Mouse (Mus musculus) CH12.LX (cell line): ENCODE data around the gene Erf. TPM values are rescaled to one million over a fixed set of nuclear protein-coding genes. Genes with fewer than 3 reads are reported as not detected.
A peak's percentile ranks its signal among the peaks of the same experiment; 100 is the strongest.

Experiments used
- DNase-seq: peaks from one replicate; pipeline ENCODE4 v3.0.0-alpha.2; 2013; ENCODE audit errors: extremely low read depth
- H3K27ac ChIP-seq: 2 replicates; pipeline ENCODE4 v1.5.1; 2012; ENCODE audit warnings: low read depth, mild to moderate bottlenecking, control low read depth, moderate library complexity; ENCODE audit not compliant: insufficient read depth
- H3K27me3 ChIP-seq: replicated peaks from 2 replicates; pipeline ENCODE3; 2012; ENCODE audit warnings: inconsistent platforms
- H3K36me3 ChIP-seq, 2 experiments: replicated peaks in 1 of 2; 2 replicates each; pipeline versions ENCODE3 to v1.6.1; 2012; ENCODE audit warnings: inconsistent platforms in 1 of 2, low read length in 1 of 2, mild to moderate bottlenecking in 1 of 2, mixed read lengths in 1 of 2, moderate library complexity in 1 of 2; ENCODE audit not compliant: control insufficient read depth in 1 of 2, insufficient read depth in 1 of 2
- H3K4me1 ChIP-seq, 2 experiments: 2 replicates each; pipeline ENCODE4 v1.6.1; 2012; ENCODE audit warnings: inconsistent platforms in 1 of 2, moderate library complexity in 1 of 2; ENCODE audit not compliant: insufficient read depth in 2 of 2, control insufficient read depth in 1 of 2
- H3K4me2 ChIP-seq: 2 replicates; pipeline ENCODE4 v1.6.1; 2012; ENCODE audit warnings: low read depth, mild to moderate bottlenecking, control low read depth; ENCODE audit not compliant: poor library complexity, insufficient read depth, severe bottlenecking
- H3K4me3 ChIP-seq, 3 experiments: fragments of 150-350 bp in 1 of 3; sonication (generic) in 1 of 3; replicated peaks in 1 of 3; 2 replicates each; pipeline versions ENCODE3 to v1.5.1; 2011 to 2012; ENCODE audit warnings: low read depth in 2 of 3, low read length in 2 of 3, mild to moderate bottlenecking in 2 of 3, moderate library complexity in 2 of 3, control low read depth in 1 of 3, improper control_type of control experiment in 1 of 3, inconsistent platforms in 1 of 3, mixed read lengths in 1 of 3; ENCODE audit not compliant: poor library complexity in 1 of 3
- H3K79me2 ChIP-seq: replicated peaks from 2 replicates; pipeline ENCODE4 v1.6.1; 2012; ENCODE audit warnings: mild to moderate bottlenecking, moderate library complexity; ENCODE audit not compliant: control insufficient read depth, poor library complexity, insufficient read depth, severe bottlenecking; ENCODE audit errors: extremely low read depth
- H3K9ac ChIP-seq: 2 replicates; pipeline ENCODE4 v1.6.1; 2012; ENCODE audit warnings: low read depth, mild to moderate bottlenecking, control low read depth, moderate library complexity; ENCODE audit not compliant: insufficient read depth
- H3K9me3 ChIP-seq: replicated peaks from 2 replicates; pipeline ENCODE3; 2012; ENCODE audit warnings: low read length, inconsistent platforms, mixed read lengths
- CHD1 ChIP-seq: IDR thresholded peaks from 2 replicates; pipeline ENCODE4 v1.6.1; 2012; ENCODE audit warnings: low read depth, low read length, improper control_type of control experiment, inconsistent platforms
- CHD2 ChIP-seq: IDR thresholded peaks from 2 replicates; pipeline ENCODE4 v1.6.1; 2011; ENCODE audit warnings: low read length, improper control_type of control experiment
- CTCF ChIP-seq, 2 experiments: IDR thresholded peaks in 1 of 2; conservative IDR thresholded peaks in 1 of 2; 2 replicates each; pipeline ENCODE4 v1.5.1; 2011 to 2012; ENCODE audit warnings: low read depth in 2 of 2, low read length in 2 of 2, improper control_type of control experiment in 1 of 2, inconsistent platforms in 1 of 2, mild to moderate bottlenecking in 1 of 2, moderate library complexity in 1 of 2
- HCFC1 ChIP-seq: IDR thresholded peaks from 2 replicates; pipeline ENCODE4 v1.6.1; 2012; ENCODE audit warnings: low read depth, mild to moderate bottlenecking, inconsistent platforms, low read length, improper control_type of control experiment
- MAFK ChIP-seq: IDR thresholded peaks from 2 replicates; pipeline ENCODE4 v1.6.1; 2011; ENCODE audit warnings: low read length, improper control_type of control experiment; ENCODE audit not compliant: insufficient replicate concordance
- MAZ ChIP-seq: IDR thresholded peaks from 2 replicates; pipeline ENCODE4 v1.6.1; 2012; ENCODE audit warnings: low read depth, mild to moderate bottlenecking, inconsistent platforms, low read length, improper control_type of control experiment, moderate library complexity
- MXI1 ChIP-seq: IDR thresholded peaks from 2 replicates; pipeline ENCODE4 v1.6.1; 2011; ENCODE audit warnings: mild to moderate bottlenecking, low read depth, low read length, improper control_type of control experiment
- NELFE ChIP-seq: IDR thresholded peaks from 2 replicates; pipeline ENCODE4 v1.6.1; 2011; ENCODE audit warnings: low read depth, low read length, improper control_type of control experiment
- NRF1 ChIP-seq: IDR thresholded peaks from 2 replicates; pipeline ENCODE4 v1.6.1; 2014; ENCODE audit warnings: low read depth, mild to moderate bottlenecking, inconsistent platforms, low read length, improper control_type of control experiment, moderate library complexity
- PAX5 ChIP-seq: IDR thresholded peaks from 2 replicates; pipeline ENCODE4 v1.6.1; 2012; ENCODE audit warnings: low read length, inconsistent platforms, mixed read lengths
- POLR2A ChIP-seq: IDR thresholded peaks from 2 replicates; pipeline ENCODE4 v1.6.1; 2011; ENCODE audit warnings: low read depth, mild to moderate bottlenecking, improper control_type of control experiment, low read length
- POLR2AphosphoS2 ChIP-seq: IDR thresholded peaks from 2 replicates; pipeline ENCODE4 v1.6.1; 2011; ENCODE audit warnings: low read depth, low read length, improper control_type of control experiment
- RAD21 ChIP-seq: IDR thresholded peaks from 2 replicates; pipeline ENCODE4 v1.6.1; 2011; ENCODE audit warnings: low read depth, mild to moderate bottlenecking, low read length, improper control_type of control experiment, moderate library complexity
- RCOR1 ChIP-seq: conservative IDR thresholded peaks from 2 replicates; pipeline ENCODE4 v1.6.1; 2012; ENCODE audit warnings: low read depth, mild to moderate bottlenecking, inconsistent platforms, low read length, improper control_type of control experiment
- SIN3A ChIP-seq: IDR thresholded peaks from 2 replicates; pipeline ENCODE4 v1.6.1; 2012; ENCODE audit warnings: low read length, improper control_type of control experiment, inconsistent platforms
- TCF12 ChIP-seq: IDR thresholded peaks from 2 replicates; pipeline ENCODE4 v1.6.1; 2014; ENCODE audit warnings: low read depth, mild to moderate bottlenecking, inconsistent platforms, low read length, improper control_type of control experiment
- UBTF ChIP-seq: IDR thresholded peaks from 2 replicates; pipeline ENCODE4 v1.6.1; 2012; ENCODE audit warnings: low read depth, mild to moderate bottlenecking, inconsistent platforms, low read length, improper control_type of control experiment, moderate library complexity
- USF1 ChIP-seq: IDR thresholded peaks from 2 replicates; pipeline ENCODE4 v1.6.1; 2014; ENCODE audit warnings: low read depth, mild to moderate bottlenecking, inconsistent platforms, low read length, improper control_type of control experiment
- USF2 ChIP-seq: conservative IDR thresholded peaks from 2 replicates; pipeline ENCODE4 v1.6.1; 2011; ENCODE audit warnings: low read depth, low read length, improper control_type of control experiment
- ZNF384 ChIP-seq: IDR thresholded peaks from 2 replicates; pipeline ENCODE4 v1.6.1; 2012; ENCODE audit warnings: low read depth, low read length, improper control_type of control experiment, inconsistent platforms
- dilution Hi-C: fragments of 300-500 bp; cut with MboI; formaldehyde crosslinking; loops from 2 replicates; pipeline ENCODE4 v1.14.3; 2020; ENCODE audit warnings: low sequenced_read_pairs; ENCODE audit not compliant: extremely low pct_unique_long_range_greater_than_20kb, extremely low pct_ligation_motif_present
- in situ Hi-C: fragments of 300-500 bp; cut with MboI; formaldehyde crosslinking; loops from 3 replicates; pipeline ENCODE4 v1.14.3; 2019; ENCODE audit warnings: low sequenced_read_pairs, low pct_ligation_motif_present, low pct_unique_long_range_greater_than_20kb, mixed read lengths
- polyA plus RNA-seq: library from polyadenylated mRNA; unstranded; fragments of >175 nt; gene quantifications from 2 replicates; pipeline ENCODE4 v1.2.1, GENCODE M21; 2012; ENCODE audit warnings: low read depth; ENCODE audit not compliant: insufficient read length
- total RNA-seq, 2 experiments: library from RNA; depleted of rRNA; stranded (reverse); fragments of 300-350 nt in 1 of 2; fragments of >200 nt in 1 of 2; gene quantifications; 2 replicates each; pipeline ENCODE4 v1.2.3; 2012 to 2014

Gene Erf
- total and polyA plus RNA-seq, 3 experiments = 6.1 to 15.4 (median 13.2) TPM

DNA sequence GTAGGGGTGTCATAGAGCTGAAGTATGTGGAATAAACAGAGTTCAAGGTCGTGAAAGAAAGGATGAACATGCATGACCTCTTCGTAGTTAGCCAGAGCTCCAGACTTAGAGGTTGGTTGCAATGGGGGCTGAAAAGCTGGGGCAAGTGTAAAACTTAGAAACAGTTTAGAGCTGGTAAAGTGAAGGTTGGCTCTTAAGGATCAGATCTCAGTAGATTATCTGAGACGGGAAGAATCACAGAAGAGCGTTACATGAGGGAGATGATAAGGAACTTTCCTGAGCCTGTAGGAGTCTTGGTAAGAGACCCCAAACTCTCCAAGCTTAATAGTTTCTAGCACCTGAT, 27.4 kb upstream of the Erf start:
- peaks cover 9 to 33% of the 10 kb centered on the region in 2 experiments for H3K36me3 ChIP-seq
- dilution Hi-C loops (no loop called here), in situ Hi-C loops (loop anchor here (5.0 to 10.0 kb wide), 3 partner anchors 36 to 146 kb away; no protein-coding TSS in a partner anchor)
- TF ChIP-seq UBTF (no peak), RAD21 (peak; percentile 71)
- no peak for DNase-seq
- H3K27ac ChIP-seq = peak overlapping the region; percentile 26; the same call in 1 of the 2 replicates
- peaks cover 2% of the 10 kb centered on the region for H3K79me2 ChIP-seq
- H3K9me3 ChIP-seq = no peaks in the 10 kb centered on the region
- H3K4me3 ChIP-seq = peak overlapping the region in 2 of 3 experiments; percentile 17 to 29
- peaks cover 49 to 76% of the 10 kb centered on the region in 2 experiments for H3K4me1 ChIP-seq
- H3K4me2 ChIP-seq = peak overlapping the region; percentile 79
- H3K9ac ChIP-seq = peak overlapping the region; percentile 53
- no peaks in the 10 kb centered on the region for H3K27me3 ChIP-seq

DNA sequence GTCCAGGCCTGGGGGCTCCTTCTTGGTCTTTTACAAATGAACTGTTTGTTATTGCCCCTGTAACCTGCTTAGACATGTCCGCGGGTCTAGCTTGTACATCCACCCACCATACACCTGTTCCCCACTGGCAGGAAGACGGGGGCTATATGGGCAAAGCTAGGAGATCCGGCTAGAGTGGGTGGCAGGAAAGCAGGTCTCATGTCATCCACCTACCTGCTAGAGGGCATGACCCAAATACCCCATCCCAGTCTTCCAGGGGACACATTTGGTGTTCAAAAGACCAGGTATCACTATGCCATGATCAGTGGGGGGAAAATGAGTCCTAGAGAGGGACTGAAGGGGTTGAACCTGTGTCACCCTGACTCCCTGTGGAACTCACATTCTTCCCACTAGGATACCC, 26.8 kb upstream of the Erf start:
- in situ Hi-C loops (loop anchor here (5.0 to 10.0 kb wide), 3 partner anchors 35 to 145 kb away; no protein-coding TSS in a partner anchor), dilution Hi-C loops (no loop called here)
- H3K79me2 ChIP-seq = no peaks in the 10 kb centered on the region
- peaks cover 14 to 38% of the 10 kb centered on the region in 2 experiments for H3K36me3 ChIP-seq
- TF ChIP-seq USF2 = no peak
- TF ChIP-seq NELFE = no peak
- no peak for TF ChIP-seq MAFK
- no peak for TF ChIP-seq HCFC1
- no peak for TF ChIP-seq TCF12
- TF ChIP-seq RAD21 = no peak
- no peak for TF ChIP-seq CHD2
- no peak for TF ChIP-seq POLR2AphosphoS2
- TF ChIP-seq NRF1 = no peak
- no peak for TF ChIP-seq UBTF
- TF ChIP-seq MAZ = no peak
- no peak for TF ChIP-seq MXI1
- TF ChIP-seq SIN3A = no peak
- no peak for TF ChIP-seq CHD1
- TF ChIP-seq CTCF (conservative IDR thresholded peaks at IDR 0.05 in 1 of 2, IDR thresholded peaks at IDR 0.05 in 1 of 2; ENCODE audit: low read depth in 2 of 2, low read length in 2 of 2) = no peak
- TF ChIP-seq USF1 = no peak
- no peak for TF ChIP-seq PAX5
- no peak for TF ChIP-seq ZNF384
- no peak for TF ChIP-seq RCOR1
- no peak for TF ChIP-seq POLR2A
- H3K9me3 ChIP-seq = no peaks in the 10 kb centered on the region
- H3K9ac ChIP-seq = peak overlapping the region; percentile 53
- peak overlapping the region; percentile 26; the same call in 1 of the 2 replicates for H3K27ac ChIP-seq
- H3K4me3 ChIP-seq = no peak overlapping the region
- H3K27me3 ChIP-seq = no peaks in the 10 kb centered on the region
- no peak for DNase-seq
- peak overlapping the region; percentile 79 for H3K4me2 ChIP-seq
- peaks cover 49 to 74% of the 10 kb centered on the region in 2 experiments for H3K4me1 ChIP-seq
